Mouse (Mus musculus) adipocyte (in vitro differentiated cells): ENCODE data around the gene Srf.

ENCODE experiments used
- DNase-seq: peaks from one replicate; pipeline ENCODE4 v3.0.0-alpha.2; 2016; ENCODE audit warnings: low spot score

Gene Srf

DNA sequence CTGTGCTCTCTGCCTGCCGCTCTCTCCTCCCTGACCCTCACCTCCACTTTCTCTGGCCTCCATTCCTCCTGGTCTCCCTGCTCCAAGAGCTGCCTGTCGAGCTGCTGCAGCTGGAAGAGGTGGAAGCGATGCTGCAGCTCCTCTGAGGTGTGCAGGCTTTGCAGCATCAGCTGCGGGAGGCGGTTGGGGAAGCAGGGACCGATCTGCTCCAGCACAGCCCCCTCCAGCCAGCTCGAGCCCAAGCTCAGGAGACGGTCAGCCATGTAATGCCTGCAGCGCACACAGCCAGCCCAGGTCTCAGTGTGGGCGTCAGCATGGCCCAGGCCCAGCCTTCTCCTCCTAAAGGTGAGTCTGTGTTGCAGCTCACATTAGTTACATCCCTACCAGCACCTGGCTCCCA lies 36.0 kb downstream of the Srf start:
- DNase-seq, result no peak

DNA sequence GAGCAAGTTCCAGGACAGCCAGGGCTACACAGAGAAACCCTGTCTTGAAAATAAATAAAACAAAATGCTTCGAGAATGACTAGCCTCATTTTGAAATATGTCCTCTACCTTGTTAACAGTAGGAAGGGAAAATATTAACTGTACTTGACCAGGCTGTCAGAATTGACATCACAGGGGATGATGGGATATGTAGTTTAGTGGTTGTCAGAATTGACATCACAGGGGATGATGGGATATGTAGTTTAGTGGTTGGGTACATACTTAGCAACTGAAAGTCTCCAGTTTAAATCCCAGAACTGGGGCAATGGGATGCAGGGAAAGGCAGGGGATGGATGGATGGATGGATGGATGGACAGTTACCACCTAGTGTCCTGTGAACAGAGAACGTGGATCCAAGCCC lies 42.6 kb downstream of the Srf start:
- no peak for DNase-seq

GRCm38 (mm10) chr17:46511059-46511710 lies 44.8 kb downstream of the Srf start:
- DNase-seq, result peak; percentile 61

DNA sequence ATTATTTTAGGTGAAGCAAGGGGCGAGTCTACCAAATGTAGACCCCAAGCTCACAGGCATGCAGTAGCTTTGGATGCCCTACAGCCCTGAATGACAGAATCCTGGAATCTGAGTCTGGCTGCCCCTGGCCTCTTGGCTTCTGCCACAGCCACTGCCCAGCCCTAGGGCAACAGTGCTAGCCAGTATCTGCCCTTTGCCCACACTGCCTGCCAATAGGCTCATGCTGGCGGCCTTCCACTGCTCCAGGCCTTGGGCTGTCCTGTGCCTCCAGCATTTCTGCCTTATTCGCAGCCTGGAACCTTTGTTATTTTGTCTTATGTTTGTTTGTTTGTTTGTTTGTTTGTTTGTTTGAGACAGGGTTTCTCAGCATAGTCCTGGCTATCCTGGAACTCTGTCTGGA lies 50.4 kb downstream of the Srf start:
- peak; percentile 84 for DNase-seq

DNA sequence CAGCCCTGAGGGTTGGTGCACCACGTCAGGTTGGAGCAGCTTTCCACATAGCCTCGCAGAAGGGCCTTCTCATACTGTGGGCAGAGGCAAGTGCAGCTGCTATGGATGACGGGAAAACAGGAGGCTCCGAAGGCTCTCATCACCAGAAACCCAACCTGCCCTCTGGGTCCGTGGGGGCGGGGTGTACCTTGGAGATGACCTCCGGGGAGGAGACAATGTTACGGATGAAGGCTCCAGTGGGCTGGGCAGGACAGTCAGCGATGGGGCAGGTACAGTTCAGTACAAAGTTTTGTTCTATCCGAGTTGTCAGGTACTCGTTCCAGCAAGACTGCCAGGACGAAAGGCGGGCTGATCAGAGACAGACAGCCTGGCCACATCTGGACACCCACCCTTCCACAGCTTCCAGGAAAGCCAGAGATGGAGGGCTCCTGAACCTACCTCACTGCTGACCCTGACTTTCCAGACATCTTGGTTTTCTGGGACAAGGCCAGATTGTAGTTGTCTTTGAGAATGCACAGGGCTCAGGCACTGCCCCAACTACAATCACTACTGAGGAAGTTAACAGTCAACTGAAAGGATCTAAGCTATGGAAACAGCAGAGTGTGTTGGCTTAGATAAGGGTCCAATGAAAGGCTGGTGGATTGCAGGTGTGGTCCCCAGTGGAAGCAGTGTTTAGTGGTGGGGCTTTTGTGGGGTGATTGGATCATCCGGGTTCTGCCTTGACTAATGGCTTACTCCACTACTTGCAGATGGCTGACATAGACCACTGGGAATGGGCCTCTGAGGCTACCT lies 51.9 kb downstream of the Srf start:
- no peak for DNase-seq

DNA sequence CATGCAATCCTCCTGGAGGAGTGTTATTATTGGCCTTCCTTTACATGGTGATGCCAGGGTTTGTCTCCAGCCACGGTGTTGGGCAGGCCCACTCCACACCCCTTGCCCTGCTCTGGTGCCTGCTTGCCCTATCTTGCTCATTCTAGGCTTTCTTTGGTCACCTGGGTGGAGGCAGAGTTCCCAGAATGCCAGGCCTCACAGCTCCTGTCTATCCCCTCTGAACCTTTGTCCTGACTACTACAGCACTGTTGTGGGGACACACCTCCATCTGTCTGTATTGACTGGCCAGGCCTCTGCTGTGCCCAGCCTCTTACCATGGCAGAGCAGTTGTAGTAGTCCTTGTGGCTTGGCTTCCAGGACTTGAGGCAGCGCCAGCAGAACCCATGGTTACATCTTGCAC lies 53.2 kb downstream of the Srf start:
- no peak for DNase-seq
